Mouse (Mus musculus) CH12.LX (cell line): Measurements from ENCODE around the gene Mab21l1.

ENCODE experiments used
- CTCF ChIP-seq, 2 experiments: IDR thresholded peaks in 1 of 2; conservative IDR thresholded peaks in 1 of 2; 2 replicates each; pipeline ENCODE4 v1.5.1; 2011 to 2012; ENCODE audit warnings: low read depth in 2 of 2, low read length in 2 of 2, improper control_type of control experiment in 1 of 2, inconsistent platforms in 1 of 2, mild to moderate bottlenecking in 1 of 2, moderate library complexity in 1 of 2
- ELF1 ChIP-seq: IDR thresholded peaks from 2 replicates; pipeline ENCODE4 v1.6.1; 2014; ENCODE audit warnings: low read depth, mild to moderate bottlenecking, inconsistent platforms, low read length, improper control_type of control experiment
- EP300 ChIP-seq: IDR thresholded peaks from 2 replicates; pipeline ENCODE4 v1.6.1; 2011; ENCODE audit warnings: low read length, improper control_type of control experiment
- ETS1 ChIP-seq: conservative IDR thresholded peaks from 2 replicates; pipeline ENCODE4 v1.6.1; 2012; ENCODE audit warnings: low read depth, mild to moderate bottlenecking, inconsistent platforms, low read length, improper control_type of control experiment, moderate library complexity
- MAX ChIP-seq: IDR thresholded peaks from 2 replicates; pipeline ENCODE4 v1.6.1; 2011; ENCODE audit warnings: low read length, improper control_type of control experiment
- POLR2A ChIP-seq: IDR thresholded peaks from 2 replicates; pipeline ENCODE4 v1.6.1; 2011; ENCODE audit warnings: low read depth, mild to moderate bottlenecking, improper control_type of control experiment, low read length
- RAD21 ChIP-seq: IDR thresholded peaks from 2 replicates; pipeline ENCODE4 v1.6.1; 2011; ENCODE audit warnings: low read depth, mild to moderate bottlenecking, low read length, improper control_type of control experiment, moderate library complexity
- SIN3A ChIP-seq: IDR thresholded peaks from 2 replicates; pipeline ENCODE4 v1.6.1; 2012; ENCODE audit warnings: low read length, improper control_type of control experiment, inconsistent platforms
- TBP ChIP-seq: conservative IDR thresholded peaks from 2 replicates; pipeline ENCODE4 v1.6.1; 2011; ENCODE audit warnings: low read depth, low read length, improper control_type of control experiment
- UBTF ChIP-seq: IDR thresholded peaks from 2 replicates; pipeline ENCODE4 v1.6.1; 2012; ENCODE audit warnings: low read depth, mild to moderate bottlenecking, inconsistent platforms, low read length, improper control_type of control experiment, moderate library complexity
- ZC3H11A ChIP-seq: IDR thresholded peaks from 2 replicates; pipeline ENCODE4 v1.6.1; 2012; ENCODE audit warnings: low read depth, mild to moderate bottlenecking, inconsistent platforms, low read length, improper control_type of control experiment
- ZNF384 ChIP-seq: IDR thresholded peaks from 2 replicates; pipeline ENCODE4 v1.6.1; 2012; ENCODE audit warnings: low read depth, low read length, improper control_type of control experiment, inconsistent platforms

DNA sequence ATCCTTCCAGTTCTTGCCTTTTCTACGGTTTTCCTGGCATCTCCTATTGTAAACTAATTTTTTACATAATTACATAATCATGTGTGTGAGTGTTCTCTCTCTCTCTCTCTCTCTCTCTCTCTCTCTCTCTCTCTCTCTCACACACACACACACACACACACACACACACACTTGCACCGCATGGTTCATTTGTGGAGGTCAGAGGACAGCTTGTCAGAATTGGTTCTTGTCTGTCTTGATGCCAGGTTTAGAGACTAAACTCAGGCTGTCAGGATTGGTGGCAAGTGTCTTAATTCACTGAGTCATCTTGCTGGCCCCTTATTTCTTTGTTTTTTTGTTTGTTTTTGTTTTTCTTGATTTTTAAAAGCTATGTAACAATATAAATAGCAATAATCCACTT is 12.5 kb downstream of the Mab21l1 start:
- TF ChIP-seq POLR2A = no peak
- no peak for TF ChIP-seq MAX
- TF ChIP-seq CTCF (conservative IDR thresholded peaks at IDR 0.05 in 1 of 2, IDR thresholded peaks at IDR 0.05 in 1 of 2; ENCODE audit: low read depth in 2 of 2, low read length in 2 of 2) = no peak
- no peak for TF ChIP-seq ZNF384
- no peak for TF ChIP-seq ZC3H11A
- TF ChIP-seq UBTF = no peak
- no peak for TF ChIP-seq TBP
- no peak for TF ChIP-seq ELF1
- no peak for TF ChIP-seq EP300
- TF ChIP-seq SIN3A = no peak
- TF ChIP-seq ETS1 = no peak
- no peak for TF ChIP-seq RAD21
